Mouse (Mus musculus) small intestine, adult 2 months (tissue): ENCODE results near the gene Xylt1.

Experiments used
- CTCF ChIP-seq: fragments of 200-500 bp; IDR thresholded peaks from 2 replicates; pipeline ENCODE4 v1.5.1; 2012; ENCODE audit warnings: low read depth, mild to moderate bottlenecking, control low read depth, inconsistent platforms, low read length, moderate library complexity, mixed read lengths; ENCODE audit not compliant: insufficient replicate concordance, insufficient read length; ENCODE audit errors: extremely low read depth
- POLR2A ChIP-seq: fragments of 200-500 bp; IDR thresholded peaks from 2 replicates; pipeline ENCODE4 v1.6.1; 2012; ENCODE audit warnings: low read depth, mild to moderate bottlenecking, control low read depth, inconsistent platforms, low read length, moderate library complexity

DNA sequence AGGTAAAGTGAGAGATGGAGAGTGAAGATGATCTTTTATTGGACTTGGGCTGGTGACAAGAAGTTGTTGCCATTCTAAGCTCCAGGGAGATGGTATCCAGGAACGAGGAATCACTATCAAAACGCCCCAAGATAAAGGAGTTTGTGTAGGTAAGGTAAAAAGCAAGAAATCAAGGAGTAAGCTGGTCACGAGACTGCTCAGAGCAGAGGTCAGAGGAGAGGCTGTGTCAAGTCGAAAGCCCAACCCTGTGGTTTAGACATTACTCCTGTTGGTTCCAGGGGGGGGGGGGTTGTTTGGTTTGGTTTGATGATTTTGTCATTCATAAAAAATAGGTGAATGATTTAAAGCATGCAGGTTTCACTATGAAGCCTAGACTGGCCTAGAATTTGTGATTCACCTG, 209.0 kb downstream of the Xylt1 start:
- TF ChIP-seq CTCF (no peak), POLR2A (no peak)
